Mouse (Mus musculus) limb, embryonic 15.5 days (tissue): ENCODE results near the gene Unc45b. TPM values are rescaled to one million over a fixed set of nuclear protein-coding genes. Genes with fewer than 3 reads are reported as not detected.
"Not testable (repeated sequence)": the region's sequence is repeated elsewhere in the genome, so short reads cannot be mapped to it uniquely, and the experiment has no call there.

ENCODE experiments used
- ATAC-seq: fragments of 200-750 bp; cut with Nextera tagmentation; 2 replicates; pipeline ENCODE4 v1.8.0; 2017; ENCODE audit warnings: low read depth, moderate TSS enrichment; ENCODE audit not compliant: insufficient number of reproducible peaks, low FRiP score, low TSS enrichment
- H3K27ac ChIP-seq: fragments of 300-500 bp; sonication (generic); 2 replicates; pipeline ENCODE4 v1.5.1; 2015; ENCODE audit warnings: moderate library complexity, mild to moderate bottlenecking, inconsistent platforms
- H3K27me3 ChIP-seq: fragments of 300-500 bp; sonication (generic); 2 replicates; pipeline ENCODE4 v1.6.1; 2015; ENCODE audit warnings: inconsistent platforms
- H3K36me3 ChIP-seq: fragments of 300-500 bp; sonication (generic); 2 replicates; pipeline ENCODE4 v1.6.1; 2015; ENCODE audit warnings: inconsistent platforms
- H3K4me1 ChIP-seq: fragments of 300-500 bp; sonication (generic); 2 replicates; pipeline ENCODE4 v1.6.1; 2015; ENCODE audit warnings: inconsistent platforms
- H3K4me2 ChIP-seq: fragments of 300-500 bp; sonication (generic); 2 replicates; pipeline ENCODE4 v1.6.1; 2015; ENCODE audit warnings: mild to moderate bottlenecking, inconsistent platforms
- H3K4me3 ChIP-seq: fragments of 300-500 bp; sonication (generic); 2 replicates; pipeline ENCODE4 v1.5.1; 2015; ENCODE audit warnings: mild to moderate bottlenecking, inconsistent platforms
- H3K9ac ChIP-seq: fragments of 300-500 bp; sonication (generic); 2 replicates; pipeline ENCODE4 v1.6.1; 2015; ENCODE audit warnings: inconsistent platforms
- H3K9me3 ChIP-seq: fragments of 300-500 bp; sonication (generic); 2 replicates; pipeline ENCODE4 v1.6.1; 2016; ENCODE audit warnings: inconsistent platforms
- WGBS: fragments of 180-500 bp; shearing (Covaris S2); methylation state at CpG from one replicate; pipeline ENCODE4 v1.1.7; 2015; 5-methylcytosine and 5-hydroxymethylcytosine counted together
- polyA plus RNA-seq: library from polyadenylated mRNA; unstranded; fragments of >200 nt; fragmentation: Nextera tagmentation; extraction: Ambion mirVana; gene quantifications from 2 replicates; pipeline ENCODE4 v1.2.1, GENCODE M21; 2015

Unc45b gene
- polyA plus RNA-seq, 1 experiment from 2014 or later: 15.6 TPM

DNA sequence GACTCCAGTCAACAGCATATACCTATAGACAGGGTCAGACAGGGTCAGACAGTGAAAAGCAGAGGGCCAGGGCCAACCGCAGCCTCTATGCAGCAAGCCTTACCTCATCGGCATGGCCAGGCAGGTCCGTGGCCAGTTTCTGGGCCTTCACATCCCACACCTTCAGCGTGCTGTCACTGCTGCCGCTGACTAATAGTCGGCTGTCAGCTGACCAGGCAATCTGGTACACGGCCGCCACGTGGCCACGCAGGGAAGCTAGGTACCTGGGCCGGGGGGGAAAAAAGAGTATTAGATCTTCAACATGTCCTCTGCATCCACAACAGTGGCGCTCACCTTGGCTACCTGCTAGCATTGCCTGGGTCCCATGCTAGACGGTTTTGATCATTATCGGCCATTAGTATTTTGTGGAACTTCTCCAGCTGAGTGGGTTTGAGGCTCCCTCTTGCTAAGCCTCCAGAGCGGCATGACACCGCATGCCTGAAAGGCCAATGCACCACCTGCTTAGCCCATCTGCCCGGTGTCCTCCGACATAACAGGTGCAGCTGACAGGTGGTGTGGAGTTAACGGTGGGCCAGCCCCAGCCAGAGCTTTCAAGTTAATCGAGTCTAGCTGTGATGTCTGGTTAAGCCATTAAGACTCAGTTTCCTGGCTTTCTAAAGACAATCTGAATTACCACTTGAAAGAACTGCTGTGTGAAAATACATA, 8.6 kb upstream of the Unc45b start:
- Histone ChIP-seq H3K9ac (no peak overlapping the region), H3K4me2 (no peak overlapping the region), H3K4me1 (no peaks in the 10 kb centered on the region), H3K36me3 (peaks cover 86% of the 10 kb centered on the region), H3K4me3 (no peak overlapping the region), H3K27me3 (no peaks in the 10 kb centered on the region), H3K27ac (no peak overlapping the region), H3K9me3 (no peaks in the 10 kb centered on the region)
- ATAC-seq: no peak
- 83% methylated on average over 20 of the region's 20 CpGs for WGBS

- 73% methylated on average over 6 of the region's 8 CpGs for WGBS
- Histone ChIP-seq H3K4me1 (peaks cover 9% of the 10 kb centered on the region), H3K4me3 (no peak overlapping the region), H3K9me3 (no peaks in the 10 kb centered on the region), H3K4me2 (no peak overlapping the region), H3K27ac (no peak overlapping the region), H3K36me3 (peaks cover 65% of the 10 kb centered on the region), H3K9ac (no peak overlapping the region), H3K27me3 (no peaks in the 10 kb centered on the region)
- ATAC-seq: no peak
These were observed 5.4 kb upstream of the Unc45b start for GRCm38 (mm10) chr11:82904952-82905351.

DNA sequence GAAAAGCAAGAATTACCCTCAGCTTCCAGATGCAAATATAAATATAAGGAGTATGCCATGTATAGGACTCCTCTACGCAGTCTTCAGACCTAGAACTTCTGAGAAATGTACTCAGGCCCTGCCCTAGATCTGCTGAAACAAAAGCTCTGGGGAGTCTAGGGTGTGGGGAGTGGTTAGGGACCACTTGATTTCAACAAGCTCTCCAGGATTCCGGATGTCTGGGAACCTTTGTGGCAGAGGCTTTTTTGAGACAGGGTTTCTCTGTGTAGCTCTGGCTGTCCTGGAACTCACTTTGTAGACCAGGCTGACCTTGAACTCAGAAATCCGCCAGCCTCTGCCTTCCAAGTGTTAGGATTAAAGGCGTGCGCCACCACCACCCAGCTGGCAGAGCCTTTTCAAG, 4.5 kb upstream of the Unc45b start:
- no peaks in the 10 kb centered on the region for H3K27me3 ChIP-seq
- ATAC-seq: no peak
- WGBS: 93% methylated on average over 5 of the region's 5 CpGs
- H3K9me3 ChIP-seq: no peaks in the 10 kb centered on the region
- H3K4me2 ChIP-seq: no peak overlapping the region
- no peak overlapping the region for H3K4me3 ChIP-seq
- no peak overlapping the region for H3K27ac ChIP-seq
- H3K4me1 ChIP-seq: peaks cover 9% of the 10 kb centered on the region
- H3K36me3 ChIP-seq: peaks cover 58% of the 10 kb centered on the region
- no peak overlapping the region for H3K9ac ChIP-seq

GRCm38 (mm10) chr11:82907651-82908607, 2.4 kb upstream of the Unc45b start, which contains the start of gene Nle1:
Gene Nle1, minus strand, starts transcription at chr11:82908411.
- Histone ChIP-seq H3K4me2 (peak within 1 kb of the TSS; percentile 81), H3K36me3 (peaks cover 37% of the 10 kb centered on the region), H3K9ac (peak within 1 kb of the TSS; percentile 71), H3K27me3 (peaks cover under 1% of the 10 kb centered on the region; the same call in 1 of the 2 replicates), H3K4me1 (peaks cover 9% of the 10 kb centered on the region), H3K4me3 (peak within 1 kb of the TSS; percentile 82), H3K27ac (no peak within 1 kb of the TSS), H3K9me3 (no peaks in the 10 kb centered on the region)
- 2% methylated on average over 73 of the region's 73 CpGs for WGBS
- ATAC-seq: peak; percentile 62; the same call in 1 of the 2 replicates

GRCm38 (mm10) chr11:82908608-82908989, 1.8 kb upstream of the Unc45b start:
- WGBS: 37% methylated on average over 10 of the region's 10 CpGs
- Histone ChIP-seq H3K9ac (0 out of 2 replicates have a peak overlapping the region, but pooled peaks have one; percentile 31), H3K27me3 (peaks cover 7% of the 10 kb centered on the region; the same call in 1 of the 2 replicates), H3K4me3 (peak overlapping the region; percentile 82), H3K9me3 (no peaks in the 10 kb centered on the region), H3K36me3 (peaks cover 30% of the 10 kb centered on the region), H3K27ac (no peak overlapping the region), H3K4me2 (peak overlapping the region; percentile 81), H3K4me1 (peaks cover 9% of the 10 kb centered on the region)
- ATAC-seq: no peak

DNA sequence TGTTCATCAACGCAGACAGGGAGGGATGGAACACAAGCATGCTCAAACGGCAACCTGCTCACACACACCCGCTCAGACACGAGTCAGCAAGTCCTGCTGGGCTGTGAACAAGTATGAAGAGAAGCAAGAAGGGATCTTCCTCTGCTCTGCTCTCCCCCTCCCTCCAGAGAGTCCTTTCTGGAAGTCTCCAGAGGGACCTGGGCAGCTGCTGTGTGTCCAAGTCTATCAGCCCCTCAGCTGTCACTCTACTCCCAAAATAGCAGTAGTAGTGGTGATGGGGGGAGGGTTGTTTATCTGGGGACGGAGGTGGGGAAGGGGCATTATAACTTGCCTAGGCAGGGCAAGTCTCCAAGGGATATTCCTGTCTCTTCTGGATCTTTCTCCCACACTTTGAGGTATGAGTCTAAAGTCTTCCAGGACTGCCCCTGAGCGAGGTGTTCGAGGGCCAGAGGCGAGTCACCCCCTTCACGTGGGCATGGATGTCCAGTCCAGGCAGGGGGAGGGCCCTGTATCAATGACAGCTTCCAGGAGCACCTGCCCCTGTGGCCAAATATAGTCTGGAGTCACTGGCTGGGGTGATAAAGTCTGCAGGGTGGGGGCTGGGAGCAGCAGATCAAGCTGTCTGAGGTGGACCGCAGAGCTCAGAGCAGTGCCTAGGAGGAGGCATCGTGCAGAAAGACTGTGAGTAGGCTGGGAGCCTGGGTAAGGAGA, 484 bp downstream of the Unc45b start:
- Histone ChIP-seq H3K27ac (no peak overlapping the region), H3K27me3 (peaks cover 11% of the 10 kb centered on the region; the same call in 1 of the 2 replicates), H3K4me3 (no peak overlapping the region), H3K4me1 (peaks cover 9% of the 10 kb centered on the region), H3K9ac (no peak overlapping the region), H3K36me3 (peaks cover 8% of the 10 kb centered on the region; the same call in 1 of the 2 replicates), H3K4me2 (no peak overlapping the region), H3K9me3 (no peaks in the 10 kb centered on the region)
- peak; percentile 59; the same call in 1 of the 2 replicates for ATAC-seq
- WGBS: 67% methylated on average over 11 of the region's 11 CpGs

DNA sequence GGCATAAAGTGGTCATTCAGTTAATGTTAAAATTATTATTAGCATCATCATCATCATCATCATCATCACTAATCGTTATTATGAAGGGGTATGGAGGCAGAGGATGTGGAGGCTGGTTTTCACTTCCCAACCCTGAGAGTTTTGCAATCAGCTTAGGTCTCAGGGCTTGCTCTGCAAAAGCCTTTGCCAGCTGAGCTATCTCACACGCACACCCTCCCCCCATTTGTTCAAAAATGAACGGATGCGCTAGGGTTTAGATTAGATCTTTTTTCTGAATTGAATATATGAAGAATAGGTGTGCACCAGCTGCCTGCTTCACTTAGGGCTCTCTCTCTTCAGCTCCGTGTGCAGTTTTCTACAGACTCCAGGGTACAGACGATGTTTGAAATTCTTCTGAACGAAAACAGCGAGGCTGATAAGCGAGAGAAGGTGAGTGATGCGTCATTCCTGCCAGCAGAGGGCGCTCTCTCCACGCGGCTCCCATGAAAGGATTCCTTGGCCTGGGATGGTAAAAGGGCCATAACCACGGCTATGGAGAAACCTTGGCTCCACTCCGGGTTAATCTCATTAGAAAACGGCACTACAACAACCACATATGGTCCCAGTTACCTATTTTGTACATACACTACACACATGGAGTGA, 4.5 kb downstream of the Unc45b start:
- ATAC-seq: no peak
- peak overlapping the region; percentile 24; the same call in 1 of the 2 replicates for H3K4me2 ChIP-seq
- H3K4me3 ChIP-seq: no peak overlapping the region
- 6% methylated on average over 16 of the region's 16 CpGs for WGBS
- no peak overlapping the region for H3K9ac ChIP-seq
- H3K4me1 ChIP-seq: no peaks in the 10 kb centered on the region
- H3K36me3 ChIP-seq: no peaks in the 10 kb centered on the region
- no peak overlapping the region for H3K27ac ChIP-seq
- H3K9me3 ChIP-seq: no peaks in the 10 kb centered on the region
- H3K27me3 ChIP-seq: peaks cover 11% of the 10 kb centered on the region; the same call in 1 of the 2 replicates

- no peaks in the 10 kb centered on the region for H3K9me3 ChIP-seq
- WGBS: 47% methylated on average over 10 of the region's 10 CpGs
- H3K4me3 ChIP-seq: no peak overlapping the region
- no peaks in the 10 kb centered on the region for H3K4me1 ChIP-seq
- peaks cover 22% of the 10 kb centered on the region for H3K27me3 ChIP-seq
- ATAC-seq: no peak
- no peaks in the 10 kb centered on the region for H3K36me3 ChIP-seq
- no peak overlapping the region for H3K4me2 ChIP-seq
- no peak overlapping the region for H3K9ac ChIP-seq
- no peak overlapping the region for H3K27ac ChIP-seq
These were observed 10.4 kb downstream of the Unc45b start for GRCm38 (mm10) chr11:82920768-82921167.

DNA sequence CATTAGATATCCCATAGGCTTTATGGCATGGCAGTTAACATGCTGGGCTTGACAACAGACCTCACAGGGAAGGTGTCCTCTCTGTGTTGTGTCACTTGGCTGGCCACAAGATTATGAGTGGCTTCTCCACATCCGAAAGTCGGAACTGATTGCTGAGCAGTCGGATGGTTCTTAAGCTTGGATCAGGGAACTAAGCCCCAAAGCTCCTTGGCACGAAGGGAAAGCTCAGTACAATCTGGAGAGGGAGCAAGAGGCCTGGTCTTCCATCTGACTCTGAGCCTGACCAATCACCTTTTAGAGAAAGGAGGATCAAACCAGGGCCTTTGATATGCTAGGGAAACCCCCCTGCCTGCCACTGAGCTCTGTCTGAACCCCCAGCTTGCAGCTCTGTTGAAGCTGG, 11.3 kb downstream of the Unc45b start:
- Histone ChIP-seq H3K4me2 (no peak overlapping the region), H3K4me3 (no peak overlapping the region), H3K27me3 (peaks cover 31% of the 10 kb centered on the region), H3K9ac (no peak overlapping the region), H3K27ac (no peak overlapping the region), H3K4me1 (no peaks in the 10 kb centered on the region), H3K36me3 (no peaks in the 10 kb centered on the region), H3K9me3 (no peaks in the 10 kb centered on the region)
- ATAC-seq: no peak
- 62% methylated on average over 4 of the region's 4 CpGs for WGBS

- not testable (repeated sequence) for H3K4me1 ChIP-seq, ATAC-seq, H3K9ac ChIP-seq, H3K4me2 ChIP-seq, H3K4me3 ChIP-seq, H3K9me3 ChIP-seq, H3K36me3 ChIP-seq, H3K27ac ChIP-seq
- 81% methylated on average over 6 of the region's 6 CpGs for WGBS
- peaks cover 49% of the 10 kb centered on the region for H3K27me3 ChIP-seq
These were observed 13.6 kb downstream of the Unc45b start for GRCm38 (mm10) chr11:82923910-82924309.
